Mouse (Mus musculus) intestine, embryonic 16.5 days (tissue): ENCODE results near the gene Izumo2. TPM values are rescaled to one million over a fixed set of nuclear protein-coding genes. Genes with fewer than 3 reads are reported as not detected.
A peak's percentile ranks its signal among the peaks of the same experiment; 100 is the strongest.

Experiments
- ATAC-seq: fragments of 200-750 bp; cut with Nextera tagmentation; 2 replicates; pipeline ENCODE4 v1.8.0; 2017; ENCODE audit warnings: moderate TSS enrichment, moderate library complexity
- H3K27ac ChIP-seq: fragments of 300-500 bp; sonication (generic); 2 replicates; pipeline ENCODE4 v1.5.1; 2014; ENCODE audit warnings: mild to moderate bottlenecking, low read length
- H3K27me3 ChIP-seq: fragments of 300-500 bp; sonication (generic); replicated peaks from 2 replicates; pipeline ENCODE4 v1.6.1; 2014; ENCODE audit warnings: low read length, control low read depth, mixed read lengths; ENCODE audit not compliant: control insufficient read depth, insufficient read depth
- H3K36me3 ChIP-seq: fragments of 300-500 bp; sonication (generic); 2 replicates; pipeline ENCODE4 v1.6.1; 2014; ENCODE audit warnings: low read length, control low read depth; ENCODE audit not compliant: control insufficient read depth, insufficient read depth
- H3K4me1 ChIP-seq: fragments of 300-500 bp; sonication (generic); 2 replicates; pipeline ENCODE4 v1.6.1; 2014; ENCODE audit warnings: low read length, control low read depth, mixed read lengths; ENCODE audit not compliant: control insufficient read depth, insufficient read depth
- H3K4me2 ChIP-seq: fragments of 300-500 bp; sonication (generic); 2 replicates; pipeline ENCODE4 v1.6.1; 2014; ENCODE audit warnings: low read depth, low read length, control low read depth
- H3K4me3 ChIP-seq: fragments of 300-500 bp; sonication (generic); 2 replicates; pipeline ENCODE4 v1.5.1; 2014; ENCODE audit warnings: mild to moderate bottlenecking, low read length
- H3K9ac ChIP-seq: fragments of 300-500 bp; sonication (generic); 2 replicates; pipeline ENCODE4 v1.6.1; 2014; ENCODE audit warnings: low read depth, low read length
- H3K9me3 ChIP-seq: fragments of 300-500 bp; sonication (generic); 2 replicates; pipeline ENCODE4 v1.6.1; 2016; ENCODE audit warnings: low read length, control low read depth; ENCODE audit not compliant: control insufficient read depth
- WGBS: fragments of 180-500 bp; shearing (Covaris S2); extraction: QIAGEN DNeasy Blood & Tissue Kit; methylation state at CpG from one replicate; pipeline ENCODE4 v1.1.7; 2014; 5-methylcytosine and 5-hydroxymethylcytosine counted together
- polyA plus RNA-seq: library from polyadenylated mRNA; unstranded; fragments of >200 nt; fragmentation: Nextera tagmentation; extraction: Ambion mirVana; gene quantifications from 2 replicates; pipeline ENCODE4 v1.2.1, GENCODE M21; 2015

Gene Izumo2
- polyA plus RNA-seq, 1 experiment from 2014 or later = not detected

DNA sequence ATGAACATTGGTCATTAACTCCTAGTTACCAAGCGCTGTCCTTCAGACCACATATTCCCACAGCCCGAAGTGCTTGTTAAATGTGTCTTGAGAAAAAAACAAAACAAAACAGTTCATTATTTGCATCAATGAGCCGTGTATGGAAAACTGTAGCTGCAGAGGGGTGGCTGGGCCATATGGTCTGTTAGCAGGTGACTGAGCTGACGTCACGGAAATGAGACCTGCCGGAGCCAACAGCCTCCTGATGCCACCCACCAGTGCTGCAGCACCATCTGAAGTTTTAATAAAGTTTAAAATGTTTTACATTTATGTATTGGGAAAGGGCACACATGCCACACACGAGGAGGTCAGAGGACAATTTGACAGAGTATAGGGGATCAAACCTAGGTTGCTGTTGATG, 19.2 kb upstream of the Izumo2 start:
- WGBS = 92% methylated on average over 7 of the region's 7 CpGs
- Histone ChIP-seq H3K27me3 (no peaks in the 10 kb centered on the region), H3K9me3 (no peaks in the 10 kb centered on the region), H3K27ac (no peak overlapping the region), H3K4me2 (no peak overlapping the region), H3K4me3 (no peak overlapping the region), H3K9ac (no peak overlapping the region), H3K4me1 (peaks cover 18% of the 10 kb centered on the region), H3K36me3 (no peaks in the 10 kb centered on the region)
- ATAC-seq = no peak

GRCm38 (mm10) chr7:44693427-44694175, 14.9 kb upstream of the Izumo2 start:
- peak; percentile 84 for ATAC-seq
- Histone ChIP-seq H3K9ac (no peak overlapping the region), H3K4me3 (no peak overlapping the region), H3K27ac (peak overlapping the region; percentile 77), H3K36me3 (no peaks in the 10 kb centered on the region), H3K4me1 (peaks cover 22% of the 10 kb centered on the region), H3K9me3 (no peaks in the 10 kb centered on the region), H3K27me3 (no peaks in the 10 kb centered on the region), H3K4me2 (0 out of 2 replicates have a peak overlapping the region, but pooled peaks have one; percentile 9)
- WGBS = 54% methylated on average over 10 of the region's 10 CpGs

- no peaks in the 10 kb centered on the region for H3K9me3 ChIP-seq
- no peak overlapping the region for H3K4me3 ChIP-seq
- no peaks in the 10 kb centered on the region for H3K27me3 ChIP-seq
- peak overlapping the region; percentile 77 for H3K27ac ChIP-seq
- WGBS = 57% methylated on average over 4 of the region's 4 CpGs
- H3K4me2 ChIP-seq = 0 out of 2 replicates have a peak overlapping the region, but pooled peaks have one; percentile 7
- H3K36me3 ChIP-seq = no peaks in the 10 kb centered on the region
- no peak overlapping the region for H3K9ac ChIP-seq
- ATAC-seq = peak; percentile 86
- H3K4me1 ChIP-seq = peaks cover 22% of the 10 kb centered on the region
Observed at GRCm38 (mm10) chr7:44695223-44695622, 13.3 kb upstream of the Izumo2 start.

- Histone ChIP-seq H3K27ac (no peak overlapping the region), H3K9ac (no peak overlapping the region), H3K27me3 (no peaks in the 10 kb centered on the region), H3K4me2 (peak overlapping the region; percentile 16; the same call in 1 of the 2 replicates), H3K9me3 (no peaks in the 10 kb centered on the region), H3K4me1 (peaks cover 22% of the 10 kb centered on the region), H3K4me3 (no peak overlapping the region), H3K36me3 (no peaks in the 10 kb centered on the region)
- no peak for ATAC-seq
- 13% methylated on average over 20 of the region's 20 CpGs for WGBS
Observed at GRCm38 (mm10) chr7:44697191-44697710, 11.3 kb upstream of the Izumo2 start.

DNA sequence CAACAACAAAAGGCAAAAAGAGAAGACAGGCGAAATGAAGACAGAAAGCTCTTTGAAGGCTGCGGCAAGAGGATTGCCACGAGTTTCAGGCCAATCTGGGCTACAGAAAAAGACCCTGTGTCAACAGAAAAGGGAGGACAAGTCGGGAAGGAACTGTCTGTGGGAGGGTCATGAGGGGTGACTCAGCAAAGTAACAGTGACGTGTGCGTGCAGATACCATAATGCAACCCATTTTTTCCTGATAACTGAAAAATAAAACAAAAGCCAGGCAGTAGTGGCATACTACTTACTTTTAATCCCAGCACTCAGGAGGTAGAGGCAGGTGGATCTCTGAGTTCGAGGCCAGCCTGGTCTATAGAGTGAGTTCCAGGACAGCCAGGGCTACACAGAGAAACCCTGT, 10.6 kb upstream of the Izumo2 start:
- Histone ChIP-seq H3K9me3 (no peaks in the 10 kb centered on the region), H3K36me3 (no peaks in the 10 kb centered on the region), H3K4me1 (peaks cover 22% of the 10 kb centered on the region), H3K4me3 (no peak overlapping the region), H3K27ac (no peak overlapping the region), H3K9ac (no peak overlapping the region), H3K4me2 (no peak overlapping the region), H3K27me3 (no peaks in the 10 kb centered on the region)
- ATAC-seq = no peak
- 53% methylated on average over 7 of the region's 7 CpGs for WGBS

GRCm38 (mm10) chr7:44701921-44702320, 6.6 kb upstream of the Izumo2 start:
- no peaks in the 10 kb centered on the region for H3K27me3 ChIP-seq
- 11% methylated on average over 6 of the region's 6 CpGs for WGBS
- ATAC-seq = peak; percentile 79
- no peak overlapping the region for H3K27ac ChIP-seq
- 0 out of 2 replicates have a peak, but pooled peaks cover 5% of the 10 kb centered on the region for H3K4me1 ChIP-seq
- no peak overlapping the region for H3K4me3 ChIP-seq
- H3K36me3 ChIP-seq = no peaks in the 10 kb centered on the region
- H3K9me3 ChIP-seq = no peaks in the 10 kb centered on the region
- H3K4me2 ChIP-seq = no peak overlapping the region
- H3K9ac ChIP-seq = no peak overlapping the region; the same call in 1 of the 2 replicates

GRCm38 (mm10) chr7:44702985-44703384, 5.6 kb upstream of the Izumo2 start:
- ATAC-seq = no peak
- Histone ChIP-seq H3K4me1 (no peaks in the 10 kb centered on the region), H3K4me2 (no peak overlapping the region), H3K27ac (no peak overlapping the region), H3K4me3 (no peak overlapping the region), H3K27me3 (no peaks in the 10 kb centered on the region), H3K9me3 (no peaks in the 10 kb centered on the region), H3K36me3 (no peaks in the 10 kb centered on the region), H3K9ac (no peak overlapping the region)
- WGBS = 72% methylated on average over 8 of the region's 8 CpGs

DNA sequence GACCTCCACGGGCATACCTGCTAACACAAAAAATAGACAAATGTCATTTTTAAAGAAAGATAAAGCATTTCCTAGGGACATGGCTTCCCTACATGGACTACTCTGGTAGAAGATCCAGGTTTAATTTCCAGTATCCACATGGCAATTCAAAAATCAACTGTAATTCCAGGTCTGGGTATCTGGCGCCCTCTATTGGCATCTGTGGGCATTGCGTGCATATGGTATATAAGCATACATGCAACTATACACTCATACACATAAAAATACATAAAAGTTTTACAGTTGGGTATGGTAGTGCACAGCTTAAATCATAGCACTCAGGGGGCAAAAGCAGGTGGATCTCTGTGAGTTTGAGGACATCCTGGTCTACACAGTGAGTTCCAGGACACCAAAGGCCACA, 4.2 kb upstream of the Izumo2 start:
- Histone ChIP-seq H3K4me1 (no peaks in the 10 kb centered on the region), H3K9ac (no peak overlapping the region), H3K4me2 (no peak overlapping the region), H3K36me3 (no peaks in the 10 kb centered on the region), H3K4me3 (no peak overlapping the region), H3K27ac (no peak overlapping the region), H3K9me3 (no peaks in the 10 kb centered on the region), H3K27me3 (no peaks in the 10 kb centered on the region)
- 55% methylated on average over 3 of the region's 3 CpGs for WGBS
- no peak for ATAC-seq

GRCm38 (mm10) chr7:44705086-44705485, 3.5 kb upstream of the Izumo2 start:
- no peaks in the 10 kb centered on the region for H3K9me3 ChIP-seq
- H3K27me3 ChIP-seq = no peaks in the 10 kb centered on the region
- H3K4me1 ChIP-seq = no peaks in the 10 kb centered on the region
- ATAC-seq = no peak
- no peak overlapping the region for H3K27ac ChIP-seq
- no peak overlapping the region for H3K4me2 ChIP-seq
- no peak overlapping the region for H3K9ac ChIP-seq
- H3K36me3 ChIP-seq = no peaks in the 10 kb centered on the region
- 89% methylated on average over 4 of the region's 4 CpGs for WGBS
- no peak overlapping the region for H3K4me3 ChIP-seq
